Mouse (Mus musculus): ENCODE data around the gene Ccdc28b.

DNA sequence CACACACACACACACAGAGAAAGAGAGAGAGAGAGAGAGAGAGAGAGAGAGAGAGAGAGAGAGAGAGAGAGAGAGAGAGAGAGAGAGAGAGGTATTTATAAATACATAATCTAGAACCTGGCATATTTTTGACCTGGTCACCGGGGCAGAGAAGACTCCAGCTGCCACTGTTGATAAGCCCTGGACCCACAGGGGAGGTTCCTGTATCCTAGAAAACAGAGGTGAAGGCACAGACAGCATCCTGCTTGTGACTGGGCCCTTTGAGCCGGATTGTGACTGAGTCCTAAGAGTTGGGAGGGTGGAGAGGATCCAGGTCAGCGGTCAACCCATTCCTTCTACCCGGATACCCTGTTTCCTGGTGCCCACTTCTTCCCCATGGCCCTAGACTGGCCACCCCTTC lies 34.9 kb downstream of the Ccdc28b start:
- TF ChIP-seq CTCF (IDR thresholded peaks at IDR 0.05; ENCODE audit: control insufficient read depth, insufficient read depth, insufficient replicate concordance, low read depth, low read length) (no peak), POLR2A (IDR thresholded peaks at IDR 0.05; ENCODE audit: control insufficient read depth, low read depth, low read length) (no peak)

Measured in testis, adult 2 months (tissue).